Mouse (Mus musculus): Measurements from ENCODE around the gene Rnft2.

Gene Rnft2

GRCm38 (mm10) chr5:118247378-118247777, 2.5 kb upstream of the Rnft2 start:
- DNase-seq, result no peak

GRCm38 (mm10) chr5:118245606-118246308, 841 bp upstream of the Rnft2 start:
- no peak for DNase-seq

GRCm38 (mm10) chr5:118239671-118240070, 5.2 kb downstream of the Rnft2 start:
- DNase-seq, result no peak

- DNase-seq, result no peak
Measured at GRCm38 (mm10) chr5:118236891-118237290, 8.0 kb downstream of the Rnft2 start.

GRCm38 (mm10) chr5:118230071-118230611, 14.8 kb downstream of the Rnft2 start:
- DNase-seq, result peak; percentile 28

- DNase-seq, result no peak
Measured at GRCm38 (mm10) chr5:118223142-118223757, 21.7 kb downstream of the Rnft2 start.

GRCm38 (mm10) chr5:118217410-118217809, 27.5 kb downstream of the Rnft2 start:
- DNase-seq, result no peak

- DNase-seq, result peak; percentile 92
Measured at GRCm38 (mm10) chr5:118214418-118215154, 30.3 kb downstream of the Rnft2 start.

GRCm38 (mm10) chr5:118214012-118214411, 30.9 kb downstream of the Rnft2 start:
- peak; percentile 26 for DNase-seq

GRCm38 (mm10) chr5:118205852-118206251, 39.1 kb downstream of the Rnft2 start:
- DNase-seq, result no peak

- no peak for DNase-seq
Measured at GRCm38 (mm10) chr5:118204675-118205440, 40.1 kb downstream of the Rnft2 start.

- DNase-seq, result no peak
Measured at GRCm38 (mm10) chr5:118199670-118200069, 45.2 kb downstream of the Rnft2 start.

- DNase-seq, result no peak
Measured at GRCm38 (mm10) chr5:118197421-118197820, 47.5 kb downstream of the Rnft2 start.

- DNase-seq, result no peak
Measured at GRCm38 (mm10) chr5:118192221-118192620, 52.7 kb downstream of the Rnft2 start.

GRCm38 (mm10) chr5:118190491-118190890, 54.4 kb downstream of the Rnft2 start:
- no peak for DNase-seq

- no peak for DNase-seq
Measured at GRCm38 (mm10) chr5:118188356-118188755, 56.6 kb downstream of the Rnft2 start.

GRCm38 (mm10) chr5:118186903-118187633, 57.8 kb downstream of the Rnft2 start:
- no peak for DNase-seq

GRCm38 (mm10) chr5:118177640-118178039, 67.3 kb downstream of the Rnft2 start:
- peak; percentile 51 for DNase-seq

- no peak for DNase-seq
Measured at GRCm38 (mm10) chr5:118175137-118175536, 69.8 kb downstream of the Rnft2 start.

- DNase-seq, result no peak
Measured at GRCm38 (mm10) chr5:118174310-118175009, 70.5 kb downstream of the Rnft2 start.

- DNase-seq, result no peak
Measured at GRCm38 (mm10) chr5:118172078-118172723, 72.7 kb downstream of the Rnft2 start.

All from right cerebral cortex, postnatal 25 days (tissue).